Comparison of ENCODE assay signal across 8 mouse cellular contexts in the genomic region with DNA sequence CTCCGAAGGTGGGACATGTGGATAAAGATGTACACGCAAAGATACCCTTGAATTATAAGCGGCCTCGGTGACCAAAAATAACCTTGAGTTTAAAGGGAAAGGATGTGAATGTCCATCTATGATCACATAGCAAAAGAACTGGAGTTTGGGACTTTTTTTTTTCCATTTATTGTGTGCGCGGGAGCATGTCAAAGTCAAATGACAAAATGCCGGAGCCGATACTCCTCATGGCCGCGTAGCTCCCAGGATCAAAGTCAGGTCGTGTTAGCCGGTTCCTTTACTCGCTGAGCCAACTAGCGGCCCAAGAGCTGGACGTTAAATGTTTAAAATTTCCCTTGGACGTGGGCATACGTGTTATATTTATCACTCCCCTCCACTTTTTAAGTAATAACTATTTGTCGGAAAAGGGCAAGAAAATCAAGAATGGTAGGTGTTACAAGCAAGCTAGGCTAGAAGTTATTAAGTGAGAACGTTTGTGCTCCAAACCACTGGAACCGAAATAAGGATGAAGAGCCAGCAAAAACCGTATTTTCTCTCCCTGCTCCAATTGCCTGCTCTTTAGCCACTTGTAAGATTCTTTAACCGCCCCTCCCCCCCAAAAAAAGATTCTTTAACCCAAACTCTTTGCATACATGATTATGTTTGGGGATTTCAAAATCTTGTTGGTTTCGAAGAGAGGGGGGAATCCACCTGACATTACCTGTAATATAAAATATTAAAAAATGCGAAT. TPM values are rescaled to one million over a fixed set of nuclear protein-coding genes. Genes with fewer than 3 reads are reported as not detected.
A peak's percentile ranks its signal among the peaks of the same experiment; 100 is the strongest.
DNase-seq lines count a peak whose midpoint lies in the region; ATAC-seq and TF ChIP-seq lines count a peak whose summit lies in the region.

No protein-coding gene starts in this region.

- peak overlapping the region; percentile 70 for H3K4me2 ChIP-seq in heart, embryonic 14.5 days (ENCODE audit: low read length)
- peak overlapping the region; percentile 63 for H3K4me2 ChIP-seq in embryonic facial prominence, embryonic 15.5 days (replicated peaks)
- peak overlapping the region; percentile 69 for H3K4me2 ChIP-seq in intestine, embryonic 15.5 days (replicated peaks)
- H3K4me2 ChIP-seq in lung, embryonic 14.5 days: peak overlapping the region; percentile 68

- H3K27ac ChIP-seq in heart, embryonic 14.5 days (replicated peaks in 1 of 2; ENCODE audit: control insufficient read depth in 1 of 2, insufficient read depth in 1 of 2, low read depth in 2 of 2, low read length in 2 of 2): peak overlapping the region; percentile 92 to 97
- H3K27ac ChIP-seq in MEL (ENCODE audit: control insufficient read depth, low read depth, low read length): peak overlapping the region; percentile 96
- H3K27ac ChIP-seq in embryonic facial prominence, embryonic 15.5 days (replicated peaks): peak overlapping the region; percentile 95
- H3K27ac ChIP-seq in intestine, embryonic 15.5 days: peak overlapping the region; percentile 94
- peak overlapping the region; percentile 92 for H3K27ac ChIP-seq in lung, embryonic 14.5 days (ENCODE audit: low read depth)

- H3K36me3 ChIP-seq in heart, embryonic 14.5 days (ENCODE audit: control insufficient read depth, insufficient read depth, low read length): peaks cover 29% of the 10 kb centered on the region
- peaks cover 0 to 2% of the 10 kb centered on the region in 2 experiments; a peak in 1 of 4 replicates for H3K36me3 ChIP-seq in MEL (ENCODE audit: control insufficient read depth in 1 of 2, insufficient read depth in 2 of 2, low read length in 2 of 2)
- 0 out of 2 replicates have a peak, but pooled peaks cover 7% of the 10 kb centered on the region for H3K36me3 ChIP-seq in embryonic facial prominence, embryonic 15.5 days
- H3K36me3 ChIP-seq in intestine, embryonic 15.5 days: peaks cover 2% of the 10 kb centered on the region; the same call in 1 of the 2 replicates
- H3K36me3 ChIP-seq in lung, embryonic 14.5 days (ENCODE audit: insufficient read depth): peaks cover 20% of the 10 kb centered on the region

- peak overlapping the region; percentile 66 to 87 for H3K4me3 ChIP-seq in heart, embryonic 14.5 days (ENCODE audit: control insufficient read depth in 1 of 2, insufficient read depth in 1 of 2, low read depth in 1 of 2, low read length in 2 of 2)
- H3K4me3 ChIP-seq in MEL (ENCODE audit: control insufficient read depth in 1 of 2, insufficient read depth in 1 of 2, low read depth in 2 of 2, low read length in 2 of 2): peak overlapping the region; percentile 70 to 90
- peak overlapping the region; percentile 74 for H3K4me3 ChIP-seq in embryonic facial prominence, embryonic 15.5 days (replicated peaks)
- peak overlapping the region; percentile 62 for H3K4me3 ChIP-seq in intestine, embryonic 15.5 days (replicated peaks)
- H3K4me3 ChIP-seq in lung, embryonic 14.5 days (ENCODE audit: low read depth, low read length): peak overlapping the region; percentile 61

- WGBS in heart, embryonic 14.5 days: 2% methylated on average over 24 of the region's 24 CpGs
- WGBS in embryonic facial prominence, embryonic 15.5 days: 1% methylated on average over 24 of the region's 24 CpGs
- WGBS in intestine, embryonic 15.5 days: 2% methylated on average over 24 of the region's 24 CpGs
- 2% methylated on average over 24 of the region's 24 CpGs for WGBS in lung, embryonic 14.5 days

- TF ChIP-seq POLR2A in MEL (IDR thresholded peaks at IDR 0.05; ENCODE audit: control insufficient read depth in 1 of 2, insufficient read depth in 1 of 2, low read depth in 1 of 2, low read length in 2 of 2, poor library complexity in 1 of 2): no peak

- H3K79me2 ChIP-seq in MEL (ENCODE audit: control insufficient read depth, insufficient read depth, low read length, poor library complexity): peaks cover 5% of the 10 kb centered on the region; the same call in 1 of the 2 replicates

- ATAC-seq in heart, embryonic 14.5 days (ENCODE audit: insufficient number of reproducible peaks, insufficient read depth, low FRiP score, low read depth): no peak
- ATAC-seq in embryonic facial prominence, embryonic 15.5 days (ENCODE audit: insufficient number of reproducible peaks, low FRiP score, low TSS enrichment, low read depth): no peak
- ATAC-seq in intestine, embryonic 15.5 days: no peak
- no peak for ATAC-seq in lung, embryonic 14.5 days (ENCODE audit: insufficient read depth)

- TF ChIP-seq EP300 in MEL (IDR thresholded peaks at IDR 0.05; ENCODE audit: low read depth in 1 of 2, low read length in 2 of 2): no peak

- no peak for TF ChIP-seq RAD21 in MEL (IDR thresholded peaks at IDR 0.05; ENCODE audit: low read depth, low read length)

- H3K4me1 ChIP-seq in heart, embryonic 14.5 days (ENCODE audit: control insufficient read depth in 2 of 2, insufficient read depth in 2 of 2, low read length in 2 of 2): 0 out of 4 replicates have a peak, but pooled peaks cover 0 to 3% of the 10 kb centered on the region in 2 experiments
- 0 out of 4 replicates have a peak, but pooled peaks cover 0 to 2% of the 10 kb centered on the region in 2 experiments for H3K4me1 ChIP-seq in MEL (ENCODE audit: control insufficient read depth in 1 of 2, insufficient read depth in 2 of 2, low read length in 2 of 2)
- no peaks in the 10 kb centered on the region for H3K4me1 ChIP-seq in embryonic facial prominence, embryonic 15.5 days
- no peaks in the 10 kb centered on the region for H3K4me1 ChIP-seq in intestine, embryonic 15.5 days (replicated peaks)
- H3K4me1 ChIP-seq in lung, embryonic 14.5 days (ENCODE audit: insufficient read depth): no peaks in the 10 kb centered on the region

- no peak for DNase-seq in heart, adult 9 months (ENCODE audit: low spot score in 2 of 2)
- DNase-seq in MEL (ENCODE audit: low read depth, low spot score): peak; percentile 80
- DNase-seq in lung, embryonic 14.5 days: peak; percentile 83
- peak; percentile 40 for DNase-seq in retina, adult 2 months (ENCODE audit: low read depth, low spot score)
- DNase-seq in urinary bladder, postnatal 4 days (ENCODE audit: low spot score in 2 of 2): no peak

- TF ChIP-seq CTCF in MEL (IDR thresholded peaks at IDR 0.05 in 2 of 3, conservative IDR thresholded peaks at IDR 0.05 in 1 of 3; ENCODE audit: control insufficient read depth in 1 of 3, insufficient read depth in 1 of 3, low read depth in 2 of 3, low read length in 3 of 3, poor library complexity in 1 of 3, severe bottlenecking in 1 of 3): no peak
- no peak for TF ChIP-seq CTCF in lung, embryonic 14.5 days (IDR thresholded peaks at IDR 0.05; ENCODE audit: low read depth)

- no peaks in the 10 kb centered on the region for H3K27me3 ChIP-seq in heart, embryonic 14.5 days (ENCODE audit: control insufficient read depth, insufficient read depth, low read length)
- H3K27me3 ChIP-seq in MEL (ENCODE audit: control insufficient read depth in 1 of 2, insufficient read depth in 2 of 2, low read length in 2 of 2): no peaks in the 10 kb centered on the region
- H3K27me3 ChIP-seq in embryonic facial prominence, embryonic 15.5 days: no peaks in the 10 kb centered on the region
- no peaks in the 10 kb centered on the region for H3K27me3 ChIP-seq in intestine, embryonic 15.5 days (replicated peaks)
- H3K27me3 ChIP-seq in lung, embryonic 14.5 days (ENCODE audit: insufficient read depth, low read length): no peaks in the 10 kb centered on the region

- peak overlapping the region; percentile 90 for H3K9ac ChIP-seq in heart, embryonic 14.5 days (ENCODE audit: low read length)
- peak overlapping the region; percentile 97 for H3K9ac ChIP-seq in MEL (ENCODE audit: control insufficient read depth, low read depth, low read length, poor library complexity, severe bottlenecking)
- peak overlapping the region; percentile 66 for H3K9ac ChIP-seq in embryonic facial prominence, embryonic 15.5 days
- H3K9ac ChIP-seq in intestine, embryonic 15.5 days: peak overlapping the region; percentile 78
- peak overlapping the region; percentile 81 for H3K9ac ChIP-seq in lung, embryonic 14.5 days

- H3K9me3 ChIP-seq in heart, embryonic 14.5 days (ENCODE audit: control insufficient read depth, low read length): no peaks in the 10 kb centered on the region
- H3K9me3 ChIP-seq in MEL (replicated peaks; ENCODE audit: insufficient read depth, low read length): no peaks in the 10 kb centered on the region
- H3K9me3 ChIP-seq in embryonic facial prominence, embryonic 15.5 days (replicated peaks): no peaks in the 10 kb centered on the region
- no peaks in the 10 kb centered on the region for H3K9me3 ChIP-seq in intestine, embryonic 15.5 days
- H3K9me3 ChIP-seq in lung, embryonic 14.5 days (ENCODE audit: low read depth, low read length): no peaks in the 10 kb centered on the region

TF ChIP-seq in MEL, 35 proteins besides CTCF, POLR2A, EP300 and RAD21 (continues in another document):
- TF ChIP-seq CHD2 (IDR thresholded peaks at IDR 0.05; ENCODE audit: low read length): peak; percentile 48

RNA-seq across cellular contexts. Expression of gene Trmo, which starts 0.5 kb away (rescaled TPM):
- polyA plus RNA-seq in heart, embryonic 14.5 days (2014; fragmentation: Nextera tagmentation; extraction: Ambion mirVana): 8.0 and 9.1 TPM in 2 replicates
- total RNA-seq in MEL (2012; rRNA removed): 4.1 and 5.0 TPM in 2 replicates
- polyA plus RNA-seq in MEL (2012; ENCODE audit: insufficient read depth in 1 of 2, insufficient read length in 2 of 2, low read depth in 1 of 2, low replicate concordance in 2 of 2, missing spikeins in 1 of 2): 1 to 10 TPM in 1 of 2 experiments, not detected in 1; 3.5 TPM
- 9.2 and 10.8 TPM in 2 replicates for polyA plus RNA-seq in embryonic facial prominence, embryonic 15.5 days (2015; fragmentation: Nextera tagmentation; extraction: Ambion mirVana)
- polyA plus RNA-seq in intestine, embryonic 15.5 days (2015; fragmentation: Nextera tagmentation; extraction: Ambion mirVana): 11.2 and 11.5 TPM in 2 replicates
- 9.2 and 9.4 TPM in 2 replicates for polyA plus RNA-seq in lung, embryonic 14.5 days (2014; fragmentation: Nextera tagmentation; extraction: Ambion mirVana)

RNA-seq across cellular contexts. Expression of gene Hemgn, which starts 23.5 kb away (rescaled TPM):
- polyA plus RNA-seq in heart, embryonic 14.5 days (2014; fragmentation: Nextera tagmentation; extraction: Ambion mirVana): 0.50 and 1.3 TPM in 2 replicates
- 7.4 and 11.8 TPM in 2 replicates for total RNA-seq in MEL (2012; rRNA removed)
- 10 to 100 TPM in 1 of 2 experiments, not detected in 1; 19.9 TPM for polyA plus RNA-seq in MEL (2012; ENCODE audit: insufficient read depth in 1 of 2, insufficient read length in 2 of 2, low read depth in 1 of 2, low replicate concordance in 2 of 2, missing spikeins in 1 of 2)
- 0.68 and 1.0 TPM in 2 replicates for polyA plus RNA-seq in embryonic facial prominence, embryonic 15.5 days (2015; fragmentation: Nextera tagmentation; extraction: Ambion mirVana)
- polyA plus RNA-seq in intestine, embryonic 15.5 days (2015; fragmentation: Nextera tagmentation; extraction: Ambion mirVana): 4.8 and 6.4 TPM in 2 replicates
- 0.55 and 0.74 TPM in 2 replicates for polyA plus RNA-seq in lung, embryonic 14.5 days (2014; fragmentation: Nextera tagmentation; extraction: Ambion mirVana)

RNA-seq across cellular contexts. Expression of gene Foxe1, which starts 46.4 kb away (rescaled TPM):
- not detected in 2 replicates for polyA plus RNA-seq in heart, embryonic 14.5 days (2014; fragmentation: Nextera tagmentation; extraction: Ambion mirVana)
- 0.04 TPM in 1 of 2 replicates, not detected in the other for total RNA-seq in MEL (2012; rRNA removed)
- polyA plus RNA-seq in MEL (2012; ENCODE audit: insufficient read depth in 1 of 2, insufficient read length in 2 of 2, low read depth in 1 of 2, low replicate concordance in 2 of 2, missing spikeins in 1 of 2): not detected
- polyA plus RNA-seq in embryonic facial prominence, embryonic 15.5 days (2015; fragmentation: Nextera tagmentation; extraction: Ambion mirVana): 1.9 and 2.1 TPM in 2 replicates
- polyA plus RNA-seq in intestine, embryonic 15.5 days (2015; fragmentation: Nextera tagmentation; extraction: Ambion mirVana): not detected in 2 replicates
- polyA plus RNA-seq in lung, embryonic 14.5 days (2014; fragmentation: Nextera tagmentation; extraction: Ambion mirVana): not detected in 2 replicates

Comparison
In these comparisons a context has a peak if more than half of its experiments do, and no peak if none do; other contexts are left out.
1. DNase-seq: peak in MEL (single experiment), lung, embryonic 14.5 days (single experiment) and retina, adult 2 months (single experiment); none in heart, adult 9 months (0 of 2) and urinary bladder, postnatal 4 days (0 of 2).
2. Peak in every context shown above with its lines, with median percentiles within 50 percentile points of each other: H3K27ac ChIP-seq, H3K4me2 ChIP-seq, H3K4me3 ChIP-seq and H3K9ac ChIP-seq.